Mouse (Mus musculus) c-Kit-negative CD71-positive TER-119-positive erythroid progenitor cells, embryonic 14.5 days (primary cell): Measurements from ENCODE around the gene Ildr1.

Experiments used
- DNase-seq: peaks from one replicate; pipeline ENCODE4 v3.0.0-alpha.2; 2013; ENCODE audit warnings: low read depth, low spot score

Ildr1 gene

GRCm38 (mm10) chr16:36771244-36771643 is 77.5 kb downstream of the Ildr1 start:
- DNase-seq, result no peak

- no peak for DNase-seq
Observed at GRCm38 (mm10) chr16:36771703-36772102, 77.9 kb downstream of the Ildr1 start.

GRCm38 (mm10) chr16:36772996-36773395 is 79.2 kb downstream of the Ildr1 start:
- no peak for DNase-seq

GRCm38 (mm10) chr16:36775658-36776057 is 81.9 kb downstream of the Ildr1 start:
- no peak for DNase-seq
